Mouse (Mus musculus): Measurements from ENCODE around the gene Ppy. TPM values are rescaled to one million over a fixed set of nuclear protein-coding genes. Genes with fewer than 3 reads are reported as not detected.

Gene Ppy
- polyA plus RNA-seq, 1 experiment from 2014 or later, result not detected

DNA sequence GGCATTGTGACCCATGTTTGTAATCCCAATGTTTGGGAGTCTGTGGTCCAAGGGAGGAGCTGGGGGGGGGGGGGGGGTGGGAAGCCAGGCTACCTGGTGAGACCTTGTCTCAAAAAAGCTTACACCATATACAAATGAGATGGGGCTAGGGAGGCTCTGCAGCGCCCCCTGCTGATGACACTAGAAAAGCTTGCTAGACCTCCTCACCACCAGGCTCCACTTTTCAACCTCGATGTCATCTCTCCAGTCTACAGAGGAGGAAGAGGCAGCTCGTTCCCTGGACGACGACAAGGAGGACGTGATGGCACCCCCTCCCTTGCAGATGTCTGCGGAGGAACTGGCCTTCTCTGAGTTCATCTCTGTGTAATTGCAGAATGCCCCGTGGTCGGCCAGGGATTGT is 47.3 kb downstream of the Ppy start:
- no peak for ATAC-seq (ENCODE audit: low FRiP score)
- H3K9ac ChIP-seq, result no peak overlapping the region
- WGBS, result 26% methylated on average over 9 of the region's 9 CpGs
- H3K27me3 ChIP-seq (ENCODE audit: control insufficient read depth, insufficient read depth, low read length), result no peaks in the 10 kb centered on the region
- no peaks in the 10 kb centered on the region for H3K4me1 ChIP-seq (replicated peaks; ENCODE audit: control insufficient read depth, insufficient read depth, low read length)
- no peak for DNase-seq (ENCODE audit: low spot score)
- H3K4me3 ChIP-seq (replicated peaks; ENCODE audit: low read length), result no peak overlapping the region
- no peaks in the 10 kb centered on the region for H3K9me3 ChIP-seq (ENCODE audit: control insufficient read depth, low read length)
- peaks cover 13% of the 10 kb centered on the region for H3K36me3 ChIP-seq (replicated peaks; ENCODE audit: control insufficient read depth, insufficient read depth)
- no peak overlapping the region for H3K27ac ChIP-seq
- no peak overlapping the region for H3K4me2 ChIP-seq (replicated peaks)

DNA sequence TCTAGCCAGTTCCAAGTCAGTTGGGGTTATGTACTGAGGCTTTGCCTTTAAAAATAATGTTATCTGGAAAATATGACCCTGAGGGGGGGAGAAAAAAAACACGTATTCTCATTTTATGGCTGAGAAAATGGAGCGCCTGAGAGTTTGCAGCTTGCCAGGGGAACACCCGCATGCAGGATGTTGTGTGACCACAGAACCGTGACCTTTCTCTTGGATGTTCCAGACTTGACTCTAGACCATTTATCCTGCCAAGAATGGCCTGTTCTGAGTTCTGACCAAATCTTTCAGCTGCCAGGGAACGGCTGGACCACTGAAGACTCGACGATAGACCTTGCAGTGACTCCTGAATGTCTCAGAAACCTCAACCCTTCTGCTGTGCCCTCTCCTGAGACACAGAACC is 47.9 kb downstream of the Ppy start:
- Histone ChIP-seq H3K27me3 (ENCODE audit: control insufficient read depth, insufficient read depth, low read length) (no peaks in the 10 kb centered on the region), H3K4me1 (replicated peaks; ENCODE audit: control insufficient read depth, insufficient read depth, low read length) (no peaks in the 10 kb centered on the region), H3K9ac (no peak overlapping the region), H3K4me3 (replicated peaks; ENCODE audit: low read length) (no peak overlapping the region), H3K36me3 (replicated peaks; ENCODE audit: control insufficient read depth, insufficient read depth) (peaks cover 6% of the 10 kb centered on the region), H3K9me3 (ENCODE audit: control insufficient read depth, low read length) (no peaks in the 10 kb centered on the region), H3K4me2 (replicated peaks) (no peak overlapping the region), H3K27ac (no peak overlapping the region)
- DNase-seq (ENCODE audit: low spot score) (no peak), ATAC-seq (ENCODE audit: low FRiP score) (no peak)
- WGBS, result 86% methylated on average over 7 of the region's 7 CpGs

DNA sequence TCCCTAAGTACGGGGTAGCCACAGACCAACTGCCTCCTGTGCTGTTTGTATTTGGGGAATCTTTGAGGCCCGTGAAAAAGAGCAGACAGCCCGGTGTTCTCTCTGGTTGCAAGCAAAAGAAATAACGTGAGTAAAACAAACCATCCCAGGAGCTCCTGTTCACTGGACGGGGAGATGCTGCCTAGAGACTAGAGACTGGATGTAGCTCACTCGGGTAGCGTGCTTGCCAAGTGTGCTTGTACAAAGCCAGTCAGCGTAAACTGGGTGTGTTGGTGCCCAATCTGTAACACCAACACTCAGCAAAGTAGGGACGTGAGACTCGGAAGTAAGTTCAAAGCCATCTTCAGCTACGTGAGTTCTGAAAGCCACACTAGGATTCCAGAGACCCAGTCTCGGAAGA is 48.4 kb downstream of the Ppy start:
- DNase-seq (ENCODE audit: low spot score) (no peak), ATAC-seq (ENCODE audit: low FRiP score) (no peak)
- WGBS, result 79% methylated on average over 12 of the region's 12 CpGs
- no peak overlapping the region for H3K27ac ChIP-seq
- H3K27me3 ChIP-seq (ENCODE audit: control insufficient read depth, insufficient read depth, low read length), result no peaks in the 10 kb centered on the region
- H3K4me1 ChIP-seq (replicated peaks; ENCODE audit: control insufficient read depth, insufficient read depth, low read length), result no peaks in the 10 kb centered on the region
- peaks cover 5% of the 10 kb centered on the region; the same call in 1 of the 2 replicates for H3K36me3 ChIP-seq (replicated peaks; ENCODE audit: control insufficient read depth, insufficient read depth)
- H3K4me3 ChIP-seq (replicated peaks; ENCODE audit: low read length), result no peak overlapping the region
- H3K4me2 ChIP-seq (replicated peaks), result no peak overlapping the region
- H3K9ac ChIP-seq, result no peak overlapping the region
- H3K9me3 ChIP-seq (ENCODE audit: control insufficient read depth, low read length), result no peaks in the 10 kb centered on the region

DNA sequence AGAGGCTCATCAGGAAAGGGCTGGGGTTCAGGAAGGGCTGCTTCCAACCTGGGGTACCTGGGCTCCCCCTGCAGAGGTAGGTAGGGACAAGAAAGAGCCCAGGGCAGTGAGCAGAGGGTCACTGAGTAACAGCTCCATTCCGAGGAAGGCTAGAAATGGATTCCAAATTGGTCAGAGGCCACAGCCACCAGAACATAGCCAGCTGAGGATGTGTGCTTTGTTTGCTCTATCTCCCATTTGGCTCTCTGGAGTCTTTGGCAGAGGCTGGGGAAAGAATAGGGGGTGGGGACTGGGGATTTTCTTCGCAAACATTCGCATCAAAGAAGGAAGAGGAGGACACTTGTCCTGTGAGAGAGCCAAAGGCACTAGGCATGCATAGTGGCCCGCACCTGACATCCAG is 49.2 kb downstream of the Ppy start:
- Histone ChIP-seq H3K9me3 (ENCODE audit: control insufficient read depth, low read length) (no peaks in the 10 kb centered on the region), H3K27ac (no peak overlapping the region), H3K27me3 (ENCODE audit: control insufficient read depth, insufficient read depth, low read length) (no peaks in the 10 kb centered on the region), H3K36me3 (replicated peaks; ENCODE audit: control insufficient read depth, insufficient read depth) (peaks cover 5% of the 10 kb centered on the region; the same call in 1 of the 2 replicates), H3K4me3 (replicated peaks; ENCODE audit: low read length) (no peak overlapping the region), H3K9ac (no peak overlapping the region), H3K4me2 (replicated peaks) (no peak overlapping the region), H3K4me1 (replicated peaks; ENCODE audit: control insufficient read depth, insufficient read depth, low read length) (no peaks in the 10 kb centered on the region)
- DNase-seq (ENCODE audit: low spot score) (no peak), ATAC-seq (ENCODE audit: low FRiP score) (no peak)
- WGBS, result 59% methylated on average over 4 of the region's 4 CpGs

DNA sequence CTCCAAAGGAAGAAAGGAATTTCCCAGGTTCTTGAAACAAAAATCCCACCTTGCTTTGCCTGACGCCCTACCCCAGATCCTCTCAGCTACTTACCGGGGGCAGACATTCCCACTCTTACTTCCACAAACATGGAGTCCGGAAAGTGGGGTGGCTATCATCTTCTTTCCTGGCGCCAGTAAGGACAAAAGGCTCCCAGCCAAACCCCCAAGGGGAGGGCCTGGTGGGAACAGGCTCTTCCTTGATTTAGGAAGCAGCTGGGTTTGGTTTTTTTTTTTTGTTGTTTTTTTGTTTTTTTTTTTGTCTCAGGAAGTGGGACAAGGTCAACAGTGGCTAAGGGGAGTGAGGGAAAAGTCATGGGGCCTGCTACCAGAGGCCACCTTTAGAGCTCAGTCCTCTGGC is 49.6 kb downstream of the Ppy start:
- no peaks in the 10 kb centered on the region for H3K9me3 ChIP-seq (ENCODE audit: control insufficient read depth, low read length)
- H3K9ac ChIP-seq, result no peak overlapping the region
- 70% methylated on average over 4 of the region's 4 CpGs for WGBS
- no peak overlapping the region for H3K27ac ChIP-seq
- ATAC-seq (ENCODE audit: low FRiP score) (no peak), DNase-seq (ENCODE audit: low spot score) (no peak)
- H3K4me1 ChIP-seq (replicated peaks; ENCODE audit: control insufficient read depth, insufficient read depth, low read length), result no peaks in the 10 kb centered on the region
- H3K27me3 ChIP-seq (ENCODE audit: control insufficient read depth, insufficient read depth, low read length), result no peaks in the 10 kb centered on the region
- H3K4me3 ChIP-seq (replicated peaks; ENCODE audit: low read length), result no peak overlapping the region
- H3K36me3 ChIP-seq (replicated peaks; ENCODE audit: control insufficient read depth, insufficient read depth), result peaks cover 4% of the 10 kb centered on the region; the same call in 1 of the 2 replicates
- H3K4me2 ChIP-seq (replicated peaks), result no peak overlapping the region

Other genes starting within 250 kb of the Ppy start
- gene Meox1, start 206.9 kb downstream of the Ppy start, polyA plus RNA-seq (2014; fragmentation: Nextera tagmentation; extraction: Ambion mirVana), result 0.63 and 0.90 TPM in 2 replicates
- not detected in 2 replicates for gene Sost, start 134.3 kb downstream of the Ppy start, polyA plus RNA-seq (2014; fragmentation: Nextera tagmentation; extraction: Ambion mirVana)
- gene Cfap97d1, start 117.0 kb downstream of the Ppy start, polyA plus RNA-seq (2014; fragmentation: Nextera tagmentation; extraction: Ambion mirVana), result not detected in 2 replicates
- gene Dusp3, start 114.3 kb downstream of the Ppy start, polyA plus RNA-seq (2014; fragmentation: Nextera tagmentation; extraction: Ambion mirVana), result 24.0 and 24.7 TPM in 2 replicates
- gene Mpp3, start 72.9 kb downstream of the Ppy start, polyA plus RNA-seq (2014; fragmentation: Nextera tagmentation; extraction: Ambion mirVana), result 53.5 and 57.2 TPM in 2 replicates
- gene Cd300lg, start 59.8 kb downstream of the Ppy start, polyA plus RNA-seq (2014; fragmentation: Nextera tagmentation; extraction: Ambion mirVana), result 0.27 TPM in 1 of 2 replicates, not detected in the other
- gene Mpp2, start 12.8 kb downstream of the Ppy start, polyA plus RNA-seq (2014; fragmentation: Nextera tagmentation; extraction: Ambion mirVana), result 24.3 and 24.6 TPM in 2 replicates
- 4.3 and 4.4 TPM in 2 replicates for gene Pyy, start 6.5 kb upstream of the Ppy start, polyA plus RNA-seq (2014; fragmentation: Nextera tagmentation; extraction: Ambion mirVana)
- gene Nags, start 44.2 kb upstream of the Ppy start, polyA plus RNA-seq (2014; fragmentation: Nextera tagmentation; extraction: Ambion mirVana), result 0.09 TPM in 1 of 2 replicates, not detected in the other
- gene Tmem101, start 55.1 kb upstream of the Ppy start, polyA plus RNA-seq (2014; fragmentation: Nextera tagmentation; extraction: Ambion mirVana), result 32.7 and 35.0 TPM in 2 replicates
- gene Lsm12, start 84.0 kb upstream of the Ppy start, polyA plus RNA-seq (2014; fragmentation: Nextera tagmentation; extraction: Ambion mirVana), result 78.6 and 81.9 TPM in 2 replicates
- 39.9 and 42.3 TPM in 2 replicates for gene G6pc3, start 88.3 kb upstream of the Ppy start, polyA plus RNA-seq (2014; fragmentation: Nextera tagmentation; extraction: Ambion mirVana)
- 40.7 and 50.8 TPM in 2 replicates for gene Hdac5, start 128.8 kb upstream of the Ppy start, polyA plus RNA-seq (2014; fragmentation: Nextera tagmentation; extraction: Ambion mirVana)
- gene BC030867, start 147.6 kb upstream of the Ppy start, polyA plus RNA-seq (2014; fragmentation: Nextera tagmentation; extraction: Ambion mirVana), result 1.8 and 2.9 TPM in 2 replicates
- gene Asb16, start 167.4 kb upstream of the Ppy start, polyA plus RNA-seq (2014; fragmentation: Nextera tagmentation; extraction: Ambion mirVana), result 0.07 and 0.18 TPM in 2 replicates
- gene Tmub2, start 183.6 kb upstream of the Ppy start, polyA plus RNA-seq (2014; fragmentation: Nextera tagmentation; extraction: Ambion mirVana), result 74.3 and 77.8 TPM in 2 replicates
- 37.3 and 37.5 TPM in 2 replicates for gene Atxn7l3, start 195.3 kb upstream of the Ppy start, polyA plus RNA-seq (2014; fragmentation: Nextera tagmentation; extraction: Ambion mirVana)
- 70.0 and 76.0 TPM in 2 replicates for gene Ubtf, start 218.4 kb upstream of the Ppy start, polyA plus RNA-seq (2014; fragmentation: Nextera tagmentation; extraction: Ambion mirVana)